Mouse (Mus musculus): Measurements from ENCODE around the gene Mettl15. TPM values are rescaled to one million over a fixed set of nuclear protein-coding genes. Genes with fewer than 3 reads are reported as not detected.
"Not testable (repeated sequence)": the region's sequence is repeated elsewhere in the genome, so short reads cannot be mapped to it uniquely, and the experiment has no call there.

The Mettl15 gene
- polyA plus RNA-seq, 1 experiment from 2014 or later, result 12.9 TPM

- no peak overlapping the region for H3K4me3 ChIP-seq (replicated peaks)
- WGBS, result 94% methylated on average over 1 of the region's 1 CpGs
- no peak overlapping the region for H3K27ac ChIP-seq
- no peaks in the 10 kb centered on the region for H3K36me3 ChIP-seq (replicated peaks)
- no peaks in the 10 kb centered on the region for H3K9me3 ChIP-seq
- no peak overlapping the region for H3K4me2 ChIP-seq
- no peak for ATAC-seq (ENCODE audit: low FRiP score)
- H3K4me1 ChIP-seq, result no peaks in the 10 kb centered on the region
- no peak overlapping the region for H3K9ac ChIP-seq
- H3K27me3 ChIP-seq, result no peaks in the 10 kb centered on the region
Observed at GRCm38 (mm10) chr2:109262779-109263178, 17.8 kb downstream of the Mettl15 start.

- WGBS, result 36% methylated on average over 3 of the region's 3 CpGs
- Histone ChIP-seq H3K4me1 (no peaks in the 10 kb centered on the region), H3K27me3 (no peaks in the 10 kb centered on the region), H3K9me3 (no peaks in the 10 kb centered on the region), H3K4me2 (no peak overlapping the region), H3K4me3 (replicated peaks) (no peak overlapping the region), H3K27ac (no peak overlapping the region), H3K36me3 (replicated peaks) (no peaks in the 10 kb centered on the region), H3K9ac (no peak overlapping the region)
- no peak for ATAC-seq (ENCODE audit: low FRiP score)
Observed at GRCm38 (mm10) chr2:109241947-109242346, 38.6 kb downstream of the Mettl15 start.

GRCm38 (mm10) chr2:109235741-109236140, 44.8 kb downstream of the Mettl15 start:
- no peak overlapping the region for H3K4me2 ChIP-seq
- H3K9me3 ChIP-seq, result no peaks in the 10 kb centered on the region
- no peak for ATAC-seq (ENCODE audit: low FRiP score)
- H3K9ac ChIP-seq, result no peak overlapping the region
- 96% methylated on average over 1 of the region's 1 CpGs for WGBS
- no peak overlapping the region for H3K27ac ChIP-seq
- H3K4me3 ChIP-seq (replicated peaks), result no peak overlapping the region
- no peaks in the 10 kb centered on the region for H3K27me3 ChIP-seq
- no peaks in the 10 kb centered on the region for H3K36me3 ChIP-seq (replicated peaks)
- no peaks in the 10 kb centered on the region for H3K4me1 ChIP-seq

- no peak for ATAC-seq (ENCODE audit: low FRiP score)
- H3K4me1 ChIP-seq, result no peaks in the 10 kb centered on the region
- H3K4me3 ChIP-seq (replicated peaks), result no peak overlapping the region
- no peaks in the 10 kb centered on the region for H3K36me3 ChIP-seq (replicated peaks)
- H3K4me2 ChIP-seq, result no peak overlapping the region
- no peak overlapping the region for H3K9ac ChIP-seq
- no peak overlapping the region for H3K27ac ChIP-seq
- H3K9me3 ChIP-seq, result no peaks in the 10 kb centered on the region
- H3K27me3 ChIP-seq, result no peaks in the 10 kb centered on the region
- WGBS, result 87% methylated on average over 4 of the region's 4 CpGs
Observed at GRCm38 (mm10) chr2:109233876-109234275, 46.7 kb downstream of the Mettl15 start.

GRCm38 (mm10) chr2:109230443-109230842, 50.1 kb downstream of the Mettl15 start:
- Histone ChIP-seq H3K36me3 (replicated peaks) (no peaks in the 10 kb centered on the region), H3K9ac (no peak overlapping the region)

GRCm38 (mm10) chr2:109227196-109227595, 53.4 kb downstream of the Mettl15 start:
- H3K4me3 ChIP-seq (replicated peaks), result no peak overlapping the region
- WGBS, result 38% methylated on average over 3 of the region's 3 CpGs
- no peaks in the 10 kb centered on the region for H3K4me1 ChIP-seq
- no peak overlapping the region for H3K4me2 ChIP-seq
- no peaks in the 10 kb centered on the region for H3K27me3 ChIP-seq
- ATAC-seq (ENCODE audit: low FRiP score), result no peak
- no peak overlapping the region for H3K9ac ChIP-seq
- H3K36me3 ChIP-seq (replicated peaks), result no peaks in the 10 kb centered on the region
- H3K27ac ChIP-seq, result no peak overlapping the region
- no peaks in the 10 kb centered on the region for H3K9me3 ChIP-seq

More at GRCm38 (mm10) chr2:109230443-109230842, 50.1 kb downstream of the Mettl15 start:
- no peak for ATAC-seq (ENCODE audit: low FRiP score)
- H3K27ac ChIP-seq, result no peak overlapping the region
- H3K9me3 ChIP-seq, result no peaks in the 10 kb centered on the region
- no peaks in the 10 kb centered on the region for H3K27me3 ChIP-seq
- H3K4me3 ChIP-seq (replicated peaks), result no peak overlapping the region
- no peak overlapping the region for H3K4me2 ChIP-seq
- H3K4me1 ChIP-seq, result no peaks in the 10 kb centered on the region

GRCm38 (mm10) chr2:109221470-109221869, 59.1 kb downstream of the Mettl15 start:
- WGBS, result 84% methylated on average over 2 of the region's 2 CpGs

GRCm38 (mm10) chr2:109216678-109217077, 63.9 kb downstream of the Mettl15 start:
- H3K27ac ChIP-seq; H3K4me1 ChIP-seq; H3K9me3 ChIP-seq; H3K4me3 ChIP-seq (replicated peaks); H3K36me3 ChIP-seq (replicated peaks); H3K27me3 ChIP-seq; H3K4me2 ChIP-seq; H3K9ac ChIP-seq; ATAC-seq (ENCODE audit: low FRiP score): not testable (repeated sequence)
- 93% methylated on average over 2 of the region's 2 CpGs for WGBS

More at GRCm38 (mm10) chr2:109221470-109221869, 59.1 kb downstream of the Mettl15 start:
- Histone ChIP-seq H3K4me1 (no peaks in the 10 kb centered on the region), H3K4me2 (no peak overlapping the region), H3K4me3 (replicated peaks) (no peak overlapping the region), H3K27ac (no peak overlapping the region), H3K27me3 (no peaks in the 10 kb centered on the region), H3K9ac (no peak overlapping the region), H3K9me3 (no peaks in the 10 kb centered on the region), H3K36me3 (replicated peaks) (no peaks in the 10 kb centered on the region)
- ATAC-seq (ENCODE audit: low FRiP score), result no peak

GRCm38 (mm10) chr2:109210641-109211040, 69.9 kb downstream of the Mettl15 start:
- not testable (repeated sequence) for ATAC-seq (ENCODE audit: low FRiP score)

GRCm38 (mm10) chr2:109208032-109208431, 72.5 kb downstream of the Mettl15 start:
- 94% methylated on average over 2 of the region's 2 CpGs for WGBS
- ATAC-seq (ENCODE audit: low FRiP score), result no peak
- no peaks in the 10 kb centered on the region for H3K9me3 ChIP-seq

More at GRCm38 (mm10) chr2:109210641-109211040, 69.9 kb downstream of the Mettl15 start:
- not testable (repeated sequence) for H3K9ac ChIP-seq; H3K4me3 ChIP-seq (replicated peaks); H3K36me3 ChIP-seq (replicated peaks); H3K4me2 ChIP-seq; H3K27ac ChIP-seq; H3K4me1 ChIP-seq; H3K27me3 ChIP-seq; H3K9me3 ChIP-seq
- WGBS, result 75% methylated on average over 1 of the region's 1 CpGs

GRCm38 (mm10) chr2:109182993-109183392, 97.6 kb downstream of the Mettl15 start:
- Histone ChIP-seq H3K36me3 (replicated peaks) (no peaks in the 10 kb centered on the region), H3K4me1 (no peaks in the 10 kb centered on the region), H3K9me3 (no peaks in the 10 kb centered on the region), H3K4me2 (no peak overlapping the region), H3K4me3 (replicated peaks) (no peak overlapping the region), H3K9ac (no peak overlapping the region), H3K27ac (no peak overlapping the region), H3K27me3 (no peaks in the 10 kb centered on the region)
- no peak for ATAC-seq (ENCODE audit: low FRiP score)
- WGBS, result 68% methylated on average over 3 of the region's 3 CpGs

More at GRCm38 (mm10) chr2:109208032-109208431, 72.5 kb downstream of the Mettl15 start:
- Histone ChIP-seq H3K27me3 (no peaks in the 10 kb centered on the region), H3K4me2 (no peak overlapping the region), H3K9ac (no peak overlapping the region), H3K4me3 (replicated peaks) (no peak overlapping the region), H3K36me3 (replicated peaks) (no peaks in the 10 kb centered on the region), H3K4me1 (no peaks in the 10 kb centered on the region), H3K27ac (no peak overlapping the region)

GRCm38 (mm10) chr2:109158509-109158908, 122.0 kb downstream of the Mettl15 start:
- H3K27ac ChIP-seq, result no peak overlapping the region
- no peak for ATAC-seq (ENCODE audit: low FRiP score)
- no peaks in the 10 kb centered on the region for H3K9me3 ChIP-seq
- 0 out of 2 replicates have a peak, but pooled peaks cover 2% of the 10 kb centered on the region for H3K4me1 ChIP-seq
- no peak overlapping the region for H3K4me3 ChIP-seq (replicated peaks)
- H3K36me3 ChIP-seq (replicated peaks), result no peaks in the 10 kb centered on the region
- H3K4me2 ChIP-seq, result no peak overlapping the region
- 74% methylated on average over 1 of the region's 1 CpGs for WGBS
- no peaks in the 10 kb centered on the region for H3K27me3 ChIP-seq
- no peak overlapping the region for H3K9ac ChIP-seq

- 90% methylated on average over 1 of the region's 1 CpGs for WGBS
- H3K9me3 ChIP-seq, result no peaks in the 10 kb centered on the region
- ATAC-seq (ENCODE audit: low FRiP score), result no peak
- H3K36me3 ChIP-seq (replicated peaks), result no peaks in the 10 kb centered on the region
- peaks cover 6% of the 10 kb centered on the region; the same call in 1 of the 2 replicates for H3K4me1 ChIP-seq
- H3K27me3 ChIP-seq, result no peaks in the 10 kb centered on the region
- no peak overlapping the region for H3K4me2 ChIP-seq
- H3K4me3 ChIP-seq (replicated peaks), result no peak overlapping the region
- H3K27ac ChIP-seq, result no peak overlapping the region
- H3K9ac ChIP-seq, result no peak overlapping the region
Observed at GRCm38 (mm10) chr2:109156131-109156530, 124.4 kb downstream of the Mettl15 start.

All from forebrain, embryonic 12.5 days (tissue).